Mouse (Mus musculus): ENCODE data around the gene Igfl3. TPM values are rescaled to one million over a fixed set of nuclear protein-coding genes. Genes with fewer than 3 reads are reported as not detected.

Igfl3 gene
- not detected in 2 replicates for polyA plus RNA-seq (2016; fragmentation: Nextera tagmentation; extraction: Ambion mirVana)

- peaks cover 17% of the 10 kb centered on the region for H3K9me3 ChIP-seq (replicated peaks)
- H3K27ac ChIP-seq = no peak within 1 kb of the TSS
- ATAC-seq = no peak
- no peaks in the 10 kb centered on the region for H3K36me3 ChIP-seq
- no peak within 1 kb of the TSS for H3K9ac ChIP-seq
- no peaks in the 10 kb centered on the region for H3K4me1 ChIP-seq
- no peak within 1 kb of the TSS for H3K4me2 ChIP-seq
- H3K4me3 ChIP-seq = no peak within 1 kb of the TSS
- no peaks in the 10 kb centered on the region for H3K27me3 ChIP-seq (replicated peaks)
These were observed at the start of gene Igfl3 for GRCm38 (mm10) chr7:18176194-18176593. Igfl3 (plus strand) TSS chr7:18176494.

GRCm38 (mm10) chr7:18210938-18211337, 34.6 kb downstream of the Igfl3 start:
- H3K36me3 ChIP-seq = no peaks in the 10 kb centered on the region
- ATAC-seq = no peak
- WGBS (ENCODE audit: insufficient replicate concordance) = 9% methylated on average over 9 of the region's 9 CpGs

GRCm38 (mm10) chr7:18214699-18215098, 38.4 kb downstream of the Igfl3 start:
- H3K4me3 ChIP-seq = no peak overlapping the region
- H3K27ac ChIP-seq = no peak overlapping the region
- H3K36me3 ChIP-seq = no peaks in the 10 kb centered on the region
- no peak overlapping the region for H3K9ac ChIP-seq
- WGBS (ENCODE audit: insufficient replicate concordance) = 41% methylated on average over 1 of the region's 1 CpGs
- ATAC-seq = no peak
- no peaks in the 10 kb centered on the region for H3K4me1 ChIP-seq
- H3K4me2 ChIP-seq = no peak overlapping the region
- H3K27me3 ChIP-seq (replicated peaks) = no peaks in the 10 kb centered on the region
- 0 out of 2 replicates have a peak, but pooled peaks cover 4% of the 10 kb centered on the region for H3K9me3 ChIP-seq (replicated peaks)

More at GRCm38 (mm10) chr7:18210938-18211337, 34.6 kb downstream of the Igfl3 start:
- Histone ChIP-seq H3K9ac (no peak overlapping the region), H3K27ac (no peak overlapping the region), H3K9me3 (replicated peaks) (0 out of 2 replicates have a peak, but pooled peaks cover 3% of the 10 kb centered on the region), H3K4me2 (no peak overlapping the region), H3K4me1 (no peaks in the 10 kb centered on the region), H3K4me3 (no peak overlapping the region), H3K27me3 (replicated peaks) (no peaks in the 10 kb centered on the region)

Other genes starting within 250 kb of the Igfl3 start
- gene Ceacam11, start 204.4 kb upstream of the Igfl3 start, polyA plus RNA-seq (2016; fragmentation: Nextera tagmentation; extraction: Ambion mirVana) = not detected in 2 replicates
- gene Ceacam13, start 166.6 kb upstream of the Igfl3 start, polyA plus RNA-seq (2016; fragmentation: Nextera tagmentation; extraction: Ambion mirVana) = not detected in 2 replicates
- gene Ceacam12, start 110.6 kb upstream of the Igfl3 start, polyA plus RNA-seq (2016; fragmentation: Nextera tagmentation; extraction: Ambion mirVana) = not detected in 2 replicates
- gene Mill1, start 68.9 kb downstream of the Igfl3 start, polyA plus RNA-seq (2016; fragmentation: Nextera tagmentation; extraction: Ambion mirVana) = not detected in 2 replicates
- not detected in 2 replicates for gene Psg18, start 178.5 kb downstream of the Igfl3 start, polyA plus RNA-seq (2016; fragmentation: Nextera tagmentation; extraction: Ambion mirVana)

Measured in liver, embryonic 12.5 days (tissue).